Mouse (Mus musculus): Measurements from ENCODE around the gene Mospd1. TPM values are rescaled to one million over a fixed set of nuclear protein-coding genes. Genes with fewer than 3 reads are reported as not detected.

Gene Mospd1
- polyA plus RNA-seq (2015; fragmentation: Nextera tagmentation; extraction: Ambion mirVana): 58.8 and 62.6 TPM in 2 replicates

GRCm38 (mm10) chrX:53370366-53370740, at the start of gene Mospd1:
Mospd1 (minus strand) TSS chrX:53370502.
- H3K9ac ChIP-seq: peak within 1 kb of the TSS; percentile 81
- H3K4me2 ChIP-seq: peak within 1 kb of the TSS; percentile 62
- H3K27me3 ChIP-seq: no peaks in the 10 kb centered on the region
- H3K9me3 ChIP-seq (replicated peaks): no peaks in the 10 kb centered on the region
- peak within 1 kb of the TSS; percentile 58 for H3K4me3 ChIP-seq
- no peaks in the 10 kb centered on the region for H3K36me3 ChIP-seq (ENCODE audit: poor library complexity, severe bottlenecking)
- peak; percentile 98 for ATAC-seq
- peak within 1 kb of the TSS; percentile 76 for H3K27ac ChIP-seq
- H3K4me1 ChIP-seq: peaks cover 5% of the 10 kb centered on the region; the same call in 1 of the 2 replicates
- WGBS: 16% methylated on average over 13 of the region's 15 CpGs

GRCm38 (mm10) chrX:53386362-53386761, 16.1 kb upstream of the Mospd1 start:
- no peak for ATAC-seq
- H3K27me3 ChIP-seq: no peaks in the 10 kb centered on the region
- 75% methylated on average over 3 of the region's 3 CpGs for WGBS

GRCm38 (mm10) chrX:53383122-53383521, 12.8 kb upstream of the Mospd1 start:
- WGBS: 49% methylated on average over 3 of the region's 3 CpGs
- Histone ChIP-seq H3K27ac (no peak overlapping the region), H3K9me3 (replicated peaks) (no peaks in the 10 kb centered on the region), H3K36me3 (ENCODE audit: poor library complexity, severe bottlenecking) (no peaks in the 10 kb centered on the region), H3K4me2 (no peak overlapping the region), H3K4me1 (no peaks in the 10 kb centered on the region), H3K4me3 (no peak overlapping the region), H3K27me3 (no peaks in the 10 kb centered on the region), H3K9ac (no peak overlapping the region)
- ATAC-seq: no peak

More at GRCm38 (mm10) chrX:53386362-53386761, 16.1 kb upstream of the Mospd1 start:
- no peaks in the 10 kb centered on the region for H3K9me3 ChIP-seq (replicated peaks)
- no peaks in the 10 kb centered on the region for H3K4me1 ChIP-seq
- no peak overlapping the region for H3K27ac ChIP-seq
- H3K4me3 ChIP-seq: no peak overlapping the region
- H3K36me3 ChIP-seq (ENCODE audit: poor library complexity, severe bottlenecking): no peaks in the 10 kb centered on the region
- H3K9ac ChIP-seq: no peak overlapping the region
- no peak overlapping the region for H3K4me2 ChIP-seq

GRCm38 (mm10) chrX:53369534-53370365, 552 bp downstream of the Mospd1 start:
- Histone ChIP-seq H3K27ac (peak overlapping the region; percentile 76), H3K36me3 (ENCODE audit: poor library complexity, severe bottlenecking) (no peaks in the 10 kb centered on the region), H3K4me1 (peaks cover 5% of the 10 kb centered on the region; the same call in 1 of the 2 replicates), H3K9me3 (replicated peaks) (no peaks in the 10 kb centered on the region), H3K27me3 (no peaks in the 10 kb centered on the region), H3K9ac (peak overlapping the region; percentile 81), H3K4me3 (peak overlapping the region; percentile 58), H3K4me2 (peak overlapping the region; percentile 62)
- ATAC-seq: peak; percentile 87
- WGBS: 21% methylated on average over 25 of the region's 25 CpGs

- 89% methylated on average over 7 of the region's 7 CpGs for WGBS
- H3K27me3 ChIP-seq: no peaks in the 10 kb centered on the region
- H3K9ac ChIP-seq: no peak overlapping the region
Observed at GRCm38 (mm10) chrX:53364668-53365383, 5.5 kb downstream of the Mospd1 start.

GRCm38 (mm10) chrX:53348374-53348773, 21.9 kb downstream of the Mospd1 start:
- WGBS: 94% methylated on average over 4 of the region's 4 CpGs
- Histone ChIP-seq H3K27me3 (no peaks in the 10 kb centered on the region), H3K4me1 (no peaks in the 10 kb centered on the region), H3K4me2 (no peak overlapping the region), H3K4me3 (no peak overlapping the region), H3K9ac (no peak overlapping the region), H3K27ac (no peak overlapping the region), H3K9me3 (replicated peaks) (no peaks in the 10 kb centered on the region), H3K36me3 (ENCODE audit: poor library complexity, severe bottlenecking) (peaks cover 23% of the 10 kb centered on the region)
- no peak for ATAC-seq

More at GRCm38 (mm10) chrX:53364668-53365383, 5.5 kb downstream of the Mospd1 start:
- Histone ChIP-seq H3K4me2 (no peak overlapping the region), H3K9me3 (replicated peaks) (no peaks in the 10 kb centered on the region), H3K36me3 (ENCODE audit: poor library complexity, severe bottlenecking) (no peaks in the 10 kb centered on the region), H3K4me1 (peaks cover 5% of the 10 kb centered on the region; the same call in 1 of the 2 replicates), H3K27ac (no peak overlapping the region), H3K4me3 (no peak overlapping the region)
- ATAC-seq: no peak

GRCm38 (mm10) chrX:53341531-53341930, 28.8 kb downstream of the Mospd1 start:
- ATAC-seq: no peak
- H3K4me2 ChIP-seq: no peak overlapping the region
- no peaks in the 10 kb centered on the region for H3K27me3 ChIP-seq
- no peak overlapping the region for H3K4me3 ChIP-seq
- 69% methylated on average over 2 of the region's 2 CpGs for WGBS
- no peak overlapping the region for H3K27ac ChIP-seq
- H3K36me3 ChIP-seq (ENCODE audit: poor library complexity, severe bottlenecking): peaks cover 3% of the 10 kb centered on the region; the same call in 1 of the 2 replicates
- no peaks in the 10 kb centered on the region for H3K9me3 ChIP-seq (replicated peaks)
- no peak overlapping the region for H3K9ac ChIP-seq
- H3K4me1 ChIP-seq: no peaks in the 10 kb centered on the region

- Histone ChIP-seq H3K27me3 (no peaks in the 10 kb centered on the region), H3K9me3 (replicated peaks) (no peaks in the 10 kb centered on the region), H3K36me3 (ENCODE audit: poor library complexity, severe bottlenecking) (no peaks in the 10 kb centered on the region), H3K4me2 (no peak overlapping the region), H3K4me1 (no peaks in the 10 kb centered on the region), H3K4me3 (no peak overlapping the region), H3K27ac (no peak overlapping the region), H3K9ac (no peak overlapping the region)
- ATAC-seq: no peak
Observed at GRCm38 (mm10) chrX:53337355-53337754, 32.9 kb downstream of the Mospd1 start.

- ATAC-seq: no peak
- Histone ChIP-seq H3K27ac (no peak overlapping the region), H3K9me3 (replicated peaks) (no peaks in the 10 kb centered on the region), H3K9ac (no peak overlapping the region), H3K27me3 (no peaks in the 10 kb centered on the region), H3K4me3 (no peak overlapping the region), H3K4me1 (no peaks in the 10 kb centered on the region), H3K4me2 (no peak overlapping the region), H3K36me3 (ENCODE audit: poor library complexity, severe bottlenecking) (no peaks in the 10 kb centered on the region)
- 94% methylated on average over 4 of the region's 4 CpGs for WGBS
Observed at GRCm38 (mm10) chrX:53330396-53330795, 39.9 kb downstream of the Mospd1 start.

GRCm38 (mm10) chrX:53321111-53321510, 49.2 kb downstream of the Mospd1 start:
- Histone ChIP-seq H3K9me3 (replicated peaks) (no peaks in the 10 kb centered on the region), H3K36me3 (ENCODE audit: poor library complexity, severe bottlenecking) (no peaks in the 10 kb centered on the region), H3K27ac (no peak overlapping the region), H3K4me3 (no peak overlapping the region), H3K4me1 (no peaks in the 10 kb centered on the region), H3K9ac (no peak overlapping the region), H3K27me3 (no peaks in the 10 kb centered on the region), H3K4me2 (no peak overlapping the region)
- WGBS: 88% methylated on average over 4 of the region's 4 CpGs
- no peak for ATAC-seq

- no peak for ATAC-seq
- Histone ChIP-seq H3K27me3 (no peaks in the 10 kb centered on the region), H3K27ac (no peak overlapping the region), H3K9ac (no peak overlapping the region), H3K4me3 (no peak overlapping the region), H3K4me2 (no peak overlapping the region), H3K4me1 (no peaks in the 10 kb centered on the region), H3K9me3 (replicated peaks) (no peaks in the 10 kb centered on the region), H3K36me3 (ENCODE audit: poor library complexity, severe bottlenecking) (no peaks in the 10 kb centered on the region)
- WGBS: 56% methylated on average over 2 of the region's 2 CpGs
Observed at GRCm38 (mm10) chrX:53320564-53320963, 49.7 kb downstream of the Mospd1 start.
